Mouse (Mus musculus) heart, adult 11 months (tissue): ENCODE measurements at regions not wholly inside any gene's neighbourhood (a gene's known extent, or its start where the extent isn't known, plus 50 kb on each side); places are given as distances from the start of the nearest gene placed in this dataset.

Source experiments
- DNase-seq: peaks from one replicate; pipeline ENCODE4 v3.0.0; 2022

- DNase-seq = peak; percentile 86
Measured at GRCm38 (mm10) chr9:16994169-16994568, 493.1 kb upstream of the Fat3 start.

- DNase-seq = no peak
Measured at GRCm38 (mm10) chr9:16988114-16988513, 487.0 kb upstream of the Fat3 start.

- no peak for DNase-seq
Measured at GRCm38 (mm10) chr9:16977321-16977720, 476.2 kb upstream of the Fat3 start.

- no peak for DNase-seq
Measured at GRCm38 (mm10) chr9:16970373-16970772, 469.3 kb upstream of the Fat3 start.

- no peak for DNase-seq
Measured at GRCm38 (mm10) chr9:16933602-16934001, 432.5 kb upstream of the Fat3 start.

GRCm38 (mm10) chr9:16931586-16931985 lies 430.5 kb upstream of the Fat3 start:
- no peak for DNase-seq

GRCm38 (mm10) chr9:16926315-16926984 lies 425.4 kb upstream of the Fat3 start:
- no peak for DNase-seq

- no peak for DNase-seq
Measured at GRCm38 (mm10) chr9:16925279-16925678, 424.2 kb upstream of the Fat3 start.

- DNase-seq = no peak
Measured at GRCm38 (mm10) chr9:16906155-16906554, 405.1 kb upstream of the Fat3 start.

- no peak for DNase-seq
Measured at GRCm38 (mm10) chr9:16899060-16899459, 398.0 kb upstream of the Fat3 start.

GRCm38 (mm10) chr9:16852458-16853026 lies 351.5 kb upstream of the Fat3 start:
- no peak for DNase-seq

GRCm38 (mm10) chr9:16808494-16808893 lies 307.4 kb upstream of the Fat3 start:
- DNase-seq = no peak

GRCm38 (mm10) chr9:16772867-16773266 lies 271.8 kb upstream of the Fat3 start:
- DNase-seq = no peak

- DNase-seq = no peak
Measured at GRCm38 (mm10) chr9:16727653-16728052, 226.6 kb upstream of the Fat3 start.

- DNase-seq = no peak
Measured at GRCm38 (mm10) chr9:16702431-16702830, 201.3 kb upstream of the Fat3 start.

- no peak for DNase-seq
Measured at GRCm38 (mm10) chr9:16661527-16661926, 160.4 kb upstream of the Fat3 start.

- no peak for DNase-seq
Measured at GRCm38 (mm10) chr9:16660940-16661339, 159.9 kb upstream of the Fat3 start.
